Mouse (Mus musculus): ENCODE measurements around the gene Ttc23. TPM values are rescaled to one million over a fixed set of nuclear protein-coding genes. Genes with fewer than 3 reads are reported as not detected.

Gene Ttc23
- total and polyA plus RNA-seq, 3 experiments, result 0.42 to 4.8 TPM; not detected in 1

- Histone ChIP-seq H3K79me2 (ENCODE audit: control insufficient read depth, insufficient read depth, low read length, poor library complexity) (no peaks in the 10 kb centered on the region), H3K4me3 (ENCODE audit: control insufficient read depth in 1 of 2, insufficient read depth in 1 of 2, low read depth in 2 of 2, low read length in 2 of 2) (no peak overlapping the region), H3K4me1 (ENCODE audit: control insufficient read depth in 1 of 2, insufficient read depth in 2 of 2, low read length in 2 of 2) (no peaks in the 10 kb centered on the region), H3K36me3 (ENCODE audit: control insufficient read depth in 1 of 2, insufficient read depth in 2 of 2, low read length in 2 of 2) (no peaks in the 10 kb centered on the region), H3K27ac (ENCODE audit: control insufficient read depth, low read depth, low read length) (no peak overlapping the region), H3K27me3 (ENCODE audit: control insufficient read depth in 1 of 2, insufficient read depth in 2 of 2, low read length in 2 of 2) (no peaks in the 10 kb centered on the region), H3K9me3 (replicated peaks; ENCODE audit: insufficient read depth, low read length) (no peaks in the 10 kb centered on the region), H3K9ac (ENCODE audit: control insufficient read depth, low read depth, low read length, poor library complexity, severe bottlenecking) (no peak overlapping the region)
- no peak for DNase-seq (ENCODE audit: low read depth, low spot score)
- TF ChIP-seq JUND (IDR thresholded peaks at IDR 0.05; ENCODE audit: low read depth, low read length), result no peak
- no peak for TF ChIP-seq CHD2 (IDR thresholded peaks at IDR 0.05; ENCODE audit: low read length)
- no peak for TF ChIP-seq SIN3A (IDR thresholded peaks at IDR 0.05; ENCODE audit: low read length)
- TF ChIP-seq POLR2AphosphoS5 (IDR thresholded peaks at IDR 0.05; ENCODE audit: borderline replicate concordance, low read depth, low read length), result no peak
- TF ChIP-seq NELFE (IDR thresholded peaks at IDR 0.05; ENCODE audit: low read depth, low read length), result no peak
- TF ChIP-seq TCF12 (IDR thresholded peaks at IDR 0.05; ENCODE audit: low read depth, low read length), result no peak
- TF ChIP-seq ELF1 (IDR thresholded peaks at IDR 0.05; ENCODE audit: low read depth, low read length), result no peak
- TF ChIP-seq NRF1 (IDR thresholded peaks at IDR 0.05; ENCODE audit: insufficient read depth, low read depth, low read length, poor library complexity, severe bottlenecking), result no peak
- TF ChIP-seq TAL1 (IDR thresholded peaks at IDR 0.05; ENCODE audit: low read length), result no peak
- TF ChIP-seq E2F4 (IDR thresholded peaks at IDR 0.05; ENCODE audit: borderline replicate concordance, low read depth, low read length), result no peak
- no peak for TF ChIP-seq ETS1 (IDR thresholded peaks at IDR 0.05; ENCODE audit: low read depth, low read length)
- TF ChIP-seq MYC (IDR thresholded peaks at IDR 0.05; ENCODE audit: low read depth, low read length), result no peak
- TF ChIP-seq RAD21 (IDR thresholded peaks at IDR 0.05; ENCODE audit: low read depth, low read length), result no peak
Measured at GRCm38 (mm10) chr7:67686545-67686944, 39.3 kb downstream of the Ttc23 start.

- DNase-seq (ENCODE audit: low read depth, low spot score), result no peak
- Histone ChIP-seq H3K4me1 (ENCODE audit: control insufficient read depth in 1 of 2, insufficient read depth in 2 of 2, low read length in 2 of 2) (no peaks in the 10 kb centered on the region), H3K9ac (ENCODE audit: control insufficient read depth, low read depth, low read length, poor library complexity, severe bottlenecking) (no peak overlapping the region), H3K9me3 (replicated peaks; ENCODE audit: insufficient read depth, low read length) (no peaks in the 10 kb centered on the region), H3K27me3 (ENCODE audit: control insufficient read depth in 1 of 2, insufficient read depth in 2 of 2, low read length in 2 of 2) (no peaks in the 10 kb centered on the region), H3K79me2 (ENCODE audit: control insufficient read depth, insufficient read depth, low read length, poor library complexity) (no peaks in the 10 kb centered on the region), H3K36me3 (ENCODE audit: control insufficient read depth in 1 of 2, insufficient read depth in 2 of 2, low read length in 2 of 2) (no peaks in the 10 kb centered on the region), H3K27ac (ENCODE audit: control insufficient read depth, low read depth, low read length) (no peak overlapping the region), H3K4me3 (ENCODE audit: control insufficient read depth in 1 of 2, insufficient read depth in 1 of 2, low read depth in 2 of 2, low read length in 2 of 2) (no peak overlapping the region)
- TF ChIP-seq POLR2AphosphoS5 (IDR thresholded peaks at IDR 0.05; ENCODE audit: borderline replicate concordance, low read depth, low read length) (no peak), TCF12 (IDR thresholded peaks at IDR 0.05; ENCODE audit: low read depth, low read length) (no peak), CHD1 (IDR thresholded peaks at IDR 0.05; ENCODE audit: low read depth, low read length) (no peak), POLR2A (IDR thresholded peaks at IDR 0.05; ENCODE audit: control insufficient read depth in 1 of 2, insufficient read depth in 1 of 2, low read depth in 1 of 2, low read length in 2 of 2, poor library complexity in 1 of 2) (no peak), GABPA (IDR thresholded peaks at IDR 0.05; ENCODE audit: low read depth, low read length) (no peak), MAFK (IDR thresholded peaks at IDR 0.05; ENCODE audit: borderline replicate concordance, low read depth, low read length) (no peak), HCFC1 (IDR thresholded peaks at IDR 0.05; ENCODE audit: low read depth, low read length) (no peak), MYB (IDR thresholded peaks at IDR 0.05; ENCODE audit: low read depth, low read length) (no peak)
Measured at GRCm38 (mm10) chr7:67688281-67688680, 41.1 kb downstream of the Ttc23 start.
